8 mouse cellular contexts compared by ENCODE assay signal in the genomic region with DNA sequence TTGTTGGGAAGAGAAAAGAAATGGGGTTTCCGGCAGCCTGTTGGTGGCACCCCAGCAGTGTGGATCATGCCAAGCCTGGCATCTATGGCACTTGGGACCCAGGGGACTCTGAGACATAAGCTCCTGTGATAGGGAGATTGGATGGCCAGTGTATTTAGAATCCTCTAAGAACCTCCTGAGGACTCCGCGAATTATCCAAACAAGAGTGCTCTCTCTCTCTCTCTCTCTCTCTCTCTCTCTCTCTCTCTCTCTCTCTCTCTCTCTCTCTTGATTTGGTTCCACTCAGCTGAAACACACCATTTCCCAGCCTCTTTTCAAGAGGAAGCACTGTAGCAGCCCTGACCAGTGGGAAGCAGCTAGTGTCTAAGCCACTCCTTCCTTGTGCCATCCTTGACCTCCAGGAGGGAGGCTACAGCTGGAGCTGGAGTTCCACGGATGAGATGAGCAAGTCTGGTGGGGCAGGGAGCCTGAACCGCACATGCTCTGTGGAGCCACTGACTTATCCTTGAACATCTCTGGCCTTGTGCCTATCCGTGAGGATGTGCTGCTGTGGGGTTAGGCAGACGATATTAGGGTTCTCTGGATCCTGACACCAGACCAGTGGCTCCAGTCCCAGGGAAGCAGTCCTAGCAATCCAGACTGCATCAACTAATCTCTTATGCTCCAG.
DNase-seq lines count a peak whose midpoint lies in the region; ATAC-seq and TF ChIP-seq lines count a peak whose summit lies in the region.

No protein-coding gene starts in this region.

- TF ChIP-seq POLR2A in small intestine, adult 2 months (IDR thresholded peaks at IDR 0.05; ENCODE audit: low read depth, low read length), result no peak

- WGBS in heart, embryonic 12.5 days, result 44% methylated on average over 7 of the region's 7 CpGs
- WGBS in liver, embryonic 12.5 days (ENCODE audit: insufficient replicate concordance), result 50% methylated on average over 7 of the region's 7 CpGs
- WGBS in small intestine, adult 2 months, result 37% methylated on average over 7 of the region's 7 CpGs

- H3K9ac ChIP-seq in heart, embryonic 12.5 days, result peak overlapping the region; percentile 53; the same call in 1 of the 2 replicates
- no peak overlapping the region for H3K9ac ChIP-seq in liver, embryonic 12.5 days

- H3K9me3 ChIP-seq in heart, embryonic 12.5 days (replicated peaks), result no peaks in the 10 kb centered on the region
- no peaks in the 10 kb centered on the region for H3K9me3 ChIP-seq in liver, embryonic 12.5 days (replicated peaks)

- no peak for ATAC-seq in heart, embryonic 12.5 days (ENCODE audit: insufficient number of reproducible peaks, low FRiP score)
- ATAC-seq in liver, embryonic 12.5 days, result no peak
- ATAC-seq in inflammation-experienced regulatory T-cells, adult 6 months, result no peak

- TF ChIP-seq CTCF in layer of hippocampus, adult 2 months (conservative IDR thresholded peaks at IDR 0.05), result peak; percentile 25; the same call in 1 of the 2 replicates
- TF ChIP-seq CTCF in small intestine, adult 2 months (IDR thresholded peaks at IDR 0.05; ENCODE audit: extremely low read depth, insufficient read length, insufficient replicate concordance, low read depth, low read length), result no peak

- peak overlapping the region; percentile 48 for H3K4me2 ChIP-seq in heart, embryonic 12.5 days
- H3K4me2 ChIP-seq in liver, embryonic 12.5 days, result peak overlapping the region; percentile 31

- no peaks in the 10 kb centered on the region for H3K27me3 ChIP-seq in heart, embryonic 12.5 days (replicated peaks)
- no peaks in the 10 kb centered on the region for H3K27me3 ChIP-seq in liver, embryonic 12.5 days (replicated peaks)
- no peaks in the 10 kb centered on the region for H3K27me3 ChIP-seq in small intestine, adult 2 months (ENCODE audit: control insufficient read depth, insufficient read depth, low read length)

- DNase-seq in layer of hippocampus, adult 2 months (ENCODE audit: low spot score in 2 of 2), result no peak
- DNase-seq in layer of hippocampus, adult 18-20 months (ENCODE audit: low spot score in 2 of 2), result no peak
- DNase-seq in cerebellum, adult 8-10 months, result peak; percentile 54
- DNase-seq in thymus, postnatal 36 days, result no peak

- peak overlapping the region; percentile 37; the same call in 1 of the 2 replicates for H3K4me3 ChIP-seq in layer of hippocampus, adult 2 months
- H3K4me3 ChIP-seq in heart, embryonic 12.5 days, result no peak overlapping the region
- H3K4me3 ChIP-seq in liver, embryonic 12.5 days, result no peak overlapping the region
- H3K4me3 ChIP-seq in small intestine, adult 2 months (ENCODE audit: low read depth, low read length), result 0 out of 2 replicates have a peak overlapping the region, but pooled peaks have one; percentile 14

- peak overlapping the region; percentile 90 for H3K27ac ChIP-seq in layer of hippocampus, adult 2 months
- H3K27ac ChIP-seq in heart, embryonic 12.5 days (ENCODE audit: poor library complexity, severe bottlenecking), result peak overlapping the region; percentile 77
- H3K27ac ChIP-seq in liver, embryonic 12.5 days, result peak overlapping the region; percentile 49; the same call in 1 of the 2 replicates
- peak overlapping the region; percentile 76 for H3K27ac ChIP-seq in small intestine, adult 2 months (ENCODE audit: insufficient read depth, low read depth, low read length)

- H3K4me1 ChIP-seq in heart, embryonic 12.5 days (replicated peaks), result peaks cover 47% of the 10 kb centered on the region
- peaks cover 31% of the 10 kb centered on the region for H3K4me1 ChIP-seq in liver, embryonic 12.5 days
- peaks cover 10% of the 10 kb centered on the region for H3K4me1 ChIP-seq in small intestine, adult 2 months (ENCODE audit: control insufficient read depth, insufficient read depth, insufficient read length, low read length)

- no peaks in the 10 kb centered on the region for H3K36me3 ChIP-seq in heart, embryonic 12.5 days
- H3K36me3 ChIP-seq in liver, embryonic 12.5 days, result no peaks in the 10 kb centered on the region
- H3K36me3 ChIP-seq in small intestine, adult 2 months (ENCODE audit: control insufficient read depth, insufficient read depth, low read length), result no peaks in the 10 kb centered on the region

Comparison
In these comparisons a context has a peak if more than half of its experiments do, and no peak if none do; other contexts are left out.
1. H3K4me3 ChIP-seq: peak in layer of hippocampus, adult 2 months (single experiment) and small intestine, adult 2 months (single experiment); none in heart, embryonic 12.5 days (single experiment) and liver, embryonic 12.5 days (single experiment).
2. Peak in every context shown above with its lines, with median percentiles within 50 percentile points of each other: H3K27ac ChIP-seq.